Mouse (Mus musculus) liver, embryonic 12.5 days (tissue): ENCODE data around the gene Prpf8. TPM values are rescaled to one million over a fixed set of nuclear protein-coding genes. Genes with fewer than 3 reads are reported as not detected.

Experiments used
- ATAC-seq: fragments of 200-750 bp; cut with Nextera tagmentation; 2 replicates; pipeline ENCODE4 v1.8.0; 2017; ENCODE audit warnings: moderate number of reproducible peaks, mild to moderate bottlenecking, moderate library complexity
- H3K27ac ChIP-seq: fragments of 300-500 bp; sonication (generic); 2 replicates; pipeline ENCODE4 v1.5.1; 2016; ENCODE audit warnings: mild to moderate bottlenecking
- H3K27me3 ChIP-seq: fragments of 300-500 bp; sonication (generic); replicated peaks from 2 replicates; pipeline ENCODE4 v1.6.1; 2016; ENCODE audit warnings: mild to moderate bottlenecking, moderate library complexity
- H3K36me3 ChIP-seq: fragments of 300-500 bp; sonication (generic); 2 replicates; pipeline ENCODE4 v1.6.1; 2016; ENCODE audit warnings: mild to moderate bottlenecking, moderate library complexity
- H3K4me1 ChIP-seq: fragments of 300-500 bp; sonication (generic); 2 replicates; pipeline ENCODE4 v1.6.1; 2016
- H3K4me2 ChIP-seq: fragments of 300-500 bp; sonication (generic); 2 replicates; pipeline ENCODE4 v1.6.1; 2016; ENCODE audit warnings: mild to moderate bottlenecking, moderate library complexity
- H3K4me3 ChIP-seq: fragments of 300-500 bp; sonication (generic); 2 replicates; pipeline ENCODE4 v1.5.1; 2016; ENCODE audit warnings: mild to moderate bottlenecking, moderate library complexity
- H3K9ac ChIP-seq: fragments of 300-500 bp; sonication (generic); 2 replicates; pipeline ENCODE4 v1.6.1; 2016; ENCODE audit warnings: mild to moderate bottlenecking, moderate library complexity
- H3K9me3 ChIP-seq: fragments of 300-500 bp; sonication (generic); replicated peaks from 2 replicates; pipeline ENCODE4 v1.6.1; 2016; ENCODE audit warnings: mild to moderate bottlenecking, moderate library complexity
- WGBS: fragments of 180-500 bp; shearing (Covaris S2); methylation state at CpG from one replicate; pipeline ENCODE4 v1.1.7; 2016; ENCODE audit not compliant: insufficient replicate concordance; 5-methylcytosine and 5-hydroxymethylcytosine counted together
- polyA plus RNA-seq: library from polyadenylated mRNA; unstranded; fragments of >200 nt; fragmentation: Nextera tagmentation; extraction: Ambion mirVana; gene quantifications from 2 replicates; pipeline ENCODE4 v1.2.1, GENCODE M21; 2016

Gene Prpf8
- polyA plus RNA-seq, 1 experiment from 2014 or later, result 46.6 TPM

- H3K27ac ChIP-seq, result peak within 1 kb of the TSS; percentile 100
- H3K36me3 ChIP-seq, result peaks cover 30% of the 10 kb centered on the region
- peak; percentile 88 for ATAC-seq
- peak within 1 kb of the TSS; percentile 86 for H3K4me3 ChIP-seq
- H3K4me2 ChIP-seq, result peak within 1 kb of the TSS; percentile 94
- no peaks in the 10 kb centered on the region for H3K27me3 ChIP-seq
- WGBS, result under 1% methylated on average over 46 of the region's 46 CpGs
- H3K9ac ChIP-seq, result peak within 1 kb of the TSS; percentile 90
- H3K4me1 ChIP-seq, result peaks cover 76% of the 10 kb centered on the region
- H3K9me3 ChIP-seq, result no peaks in the 10 kb centered on the region
Observed at GRCm38 (mm10) chr11:75460844-75461742, 25.5 kb upstream of the Prpf8 start, which contains the start of gene Tlcd2. Gene Tlcd2 (plus strand): TSS chr11:75461715.

- Histone ChIP-seq H3K36me3 (peaks cover 34% of the 10 kb centered on the region), H3K9ac (peak overlapping the region; percentile 90), H3K27ac (peak overlapping the region; percentile 100), H3K4me1 (peaks cover 71% of the 10 kb centered on the region), H3K27me3 (no peaks in the 10 kb centered on the region), H3K4me3 (peak overlapping the region; percentile 86), H3K9me3 (no peaks in the 10 kb centered on the region), H3K4me2 (peak overlapping the region; percentile 94)
- ATAC-seq, result no peak
- 5% methylated on average over 27 of the region's 30 CpGs for WGBS
Observed at GRCm38 (mm10) chr11:75461743-75462252, 24.8 kb upstream of the Prpf8 start.

GRCm38 (mm10) chr11:75462253-75462783 is 24.3 kb upstream of the Prpf8 start:
- peak; percentile 50 for ATAC-seq
- Histone ChIP-seq H3K27me3 (no peaks in the 10 kb centered on the region), H3K4me1 (peaks cover 75% of the 10 kb centered on the region), H3K4me2 (peak overlapping the region; percentile 94), H3K9ac (peak overlapping the region; percentile 90), H3K27ac (peak overlapping the region; percentile 100), H3K36me3 (peaks cover 36% of the 10 kb centered on the region), H3K9me3 (no peaks in the 10 kb centered on the region), H3K4me3 (peak overlapping the region; percentile 86)
- 3% methylated on average over 16 of the region's 16 CpGs for WGBS

GRCm38 (mm10) chr11:75462865-75463336 is 23.7 kb upstream of the Prpf8 start:
- ATAC-seq, result peak; percentile 68
- 5% methylated on average over 9 of the region's 9 CpGs for WGBS
- H3K27me3 ChIP-seq, result no peaks in the 10 kb centered on the region
- peak overlapping the region; percentile 94 for H3K4me2 ChIP-seq
- peaks cover 36% of the 10 kb centered on the region for H3K36me3 ChIP-seq
- peak overlapping the region; percentile 90 for H3K9ac ChIP-seq
- peak overlapping the region; percentile 100 for H3K27ac ChIP-seq
- H3K9me3 ChIP-seq, result no peaks in the 10 kb centered on the region
- H3K4me3 ChIP-seq, result peak overlapping the region; percentile 86
- H3K4me1 ChIP-seq, result peaks cover 75% of the 10 kb centered on the region

- Histone ChIP-seq H3K27ac (peak overlapping the region; percentile 100), H3K9me3 (no peaks in the 10 kb centered on the region), H3K27me3 (no peaks in the 10 kb centered on the region), H3K4me1 (peaks cover 75% of the 10 kb centered on the region), H3K36me3 (peaks cover 36% of the 10 kb centered on the region), H3K9ac (peak overlapping the region; percentile 90), H3K4me3 (peak overlapping the region; percentile 86), H3K4me2 (peak overlapping the region; percentile 94)
- ATAC-seq, result no peak
- WGBS, result 69% methylated on average over 4 of the region's 4 CpGs
Observed at GRCm38 (mm10) chr11:75463624-75464023, 23.0 kb upstream of the Prpf8 start.

- Histone ChIP-seq H3K4me3 (no peak overlapping the region), H3K9ac (no peak overlapping the region), H3K36me3 (peaks cover 36% of the 10 kb centered on the region), H3K4me1 (peaks cover 74% of the 10 kb centered on the region), H3K27ac (peak overlapping the region; percentile 7; the same call in 1 of the 2 replicates), H3K4me2 (peak overlapping the region; percentile 10; the same call in 1 of the 2 replicates), H3K27me3 (no peaks in the 10 kb centered on the region), H3K9me3 (no peaks in the 10 kb centered on the region)
- no peak for ATAC-seq
- WGBS, result 88% methylated on average over 6 of the region's 6 CpGs
Observed at GRCm38 (mm10) chr11:75464417-75464816, 22.2 kb upstream of the Prpf8 start.

GRCm38 (mm10) chr11:75465051-75465450 is 21.6 kb upstream of the Prpf8 start:
- H3K36me3 ChIP-seq, result peaks cover 36% of the 10 kb centered on the region
- H3K4me2 ChIP-seq, result no peak overlapping the region
- ATAC-seq, result no peak
- H3K4me3 ChIP-seq, result no peak overlapping the region
- peaks cover 70% of the 10 kb centered on the region for H3K4me1 ChIP-seq
- no peaks in the 10 kb centered on the region for H3K27me3 ChIP-seq
- H3K9me3 ChIP-seq, result no peaks in the 10 kb centered on the region
- 0 out of 2 replicates have a peak overlapping the region, but pooled peaks have one; percentile 7 for H3K27ac ChIP-seq
- 74% methylated on average over 6 of the region's 6 CpGs for WGBS
- H3K9ac ChIP-seq, result no peak overlapping the region

- Histone ChIP-seq H3K9me3 (no peaks in the 10 kb centered on the region), H3K9ac (peak overlapping the region; percentile 71), H3K36me3 (peaks cover 36% of the 10 kb centered on the region), H3K27ac (peak overlapping the region; percentile 70), H3K4me2 (peak overlapping the region; percentile 84), H3K27me3 (no peaks in the 10 kb centered on the region), H3K4me3 (peak overlapping the region; percentile 60), H3K4me1 (peaks cover 69% of the 10 kb centered on the region)
- WGBS, result 98% methylated on average over 4 of the region's 4 CpGs
- ATAC-seq, result no peak
Observed at GRCm38 (mm10) chr11:75466731-75467505, 19.7 kb upstream of the Prpf8 start.

GRCm38 (mm10) chr11:75467512-75468215 is 19.0 kb upstream of the Prpf8 start:
- peaks cover 66% of the 10 kb centered on the region for H3K4me1 ChIP-seq
- H3K27ac ChIP-seq, result peak overlapping the region; percentile 70
- H3K9me3 ChIP-seq, result no peaks in the 10 kb centered on the region
- ATAC-seq, result peak; percentile 83
- peaks cover 36% of the 10 kb centered on the region for H3K36me3 ChIP-seq
- peak overlapping the region; percentile 60 for H3K4me3 ChIP-seq
- peak overlapping the region; percentile 71 for H3K9ac ChIP-seq
- no peaks in the 10 kb centered on the region for H3K27me3 ChIP-seq
- 15% methylated on average over 19 of the region's 19 CpGs for WGBS
- H3K4me2 ChIP-seq, result peak overlapping the region; percentile 84

- no peak for ATAC-seq
- Histone ChIP-seq H3K4me3 (peak overlapping the region; percentile 60), H3K36me3 (peaks cover 34% of the 10 kb centered on the region), H3K9ac (peak overlapping the region; percentile 71), H3K27ac (peak overlapping the region; percentile 70; the same call in 1 of the 2 replicates), H3K27me3 (no peaks in the 10 kb centered on the region), H3K4me1 (peaks cover 66% of the 10 kb centered on the region), H3K4me2 (peak overlapping the region; percentile 84), H3K9me3 (no peaks in the 10 kb centered on the region)
- 50% methylated on average over 7 of the region's 7 CpGs for WGBS
Observed at GRCm38 (mm10) chr11:75468410-75468809, 18.2 kb upstream of the Prpf8 start.

GRCm38 (mm10) chr11:75469261-75469660 is 17.4 kb upstream of the Prpf8 start:
- Histone ChIP-seq H3K27ac (peak overlapping the region; percentile 24; the same call in 1 of the 2 replicates), H3K36me3 (peaks cover 25% of the 10 kb centered on the region), H3K4me2 (no peak overlapping the region), H3K9me3 (no peaks in the 10 kb centered on the region), H3K4me1 (peaks cover 60% of the 10 kb centered on the region), H3K4me3 (no peak overlapping the region), H3K27me3 (no peaks in the 10 kb centered on the region), H3K9ac (no peak overlapping the region)
- 87% methylated on average over 4 of the region's 4 CpGs for WGBS
- no peak for ATAC-seq
